Mouse (Mus musculus): Measurements from ENCODE around the gene Hist1h4m.

DNA sequence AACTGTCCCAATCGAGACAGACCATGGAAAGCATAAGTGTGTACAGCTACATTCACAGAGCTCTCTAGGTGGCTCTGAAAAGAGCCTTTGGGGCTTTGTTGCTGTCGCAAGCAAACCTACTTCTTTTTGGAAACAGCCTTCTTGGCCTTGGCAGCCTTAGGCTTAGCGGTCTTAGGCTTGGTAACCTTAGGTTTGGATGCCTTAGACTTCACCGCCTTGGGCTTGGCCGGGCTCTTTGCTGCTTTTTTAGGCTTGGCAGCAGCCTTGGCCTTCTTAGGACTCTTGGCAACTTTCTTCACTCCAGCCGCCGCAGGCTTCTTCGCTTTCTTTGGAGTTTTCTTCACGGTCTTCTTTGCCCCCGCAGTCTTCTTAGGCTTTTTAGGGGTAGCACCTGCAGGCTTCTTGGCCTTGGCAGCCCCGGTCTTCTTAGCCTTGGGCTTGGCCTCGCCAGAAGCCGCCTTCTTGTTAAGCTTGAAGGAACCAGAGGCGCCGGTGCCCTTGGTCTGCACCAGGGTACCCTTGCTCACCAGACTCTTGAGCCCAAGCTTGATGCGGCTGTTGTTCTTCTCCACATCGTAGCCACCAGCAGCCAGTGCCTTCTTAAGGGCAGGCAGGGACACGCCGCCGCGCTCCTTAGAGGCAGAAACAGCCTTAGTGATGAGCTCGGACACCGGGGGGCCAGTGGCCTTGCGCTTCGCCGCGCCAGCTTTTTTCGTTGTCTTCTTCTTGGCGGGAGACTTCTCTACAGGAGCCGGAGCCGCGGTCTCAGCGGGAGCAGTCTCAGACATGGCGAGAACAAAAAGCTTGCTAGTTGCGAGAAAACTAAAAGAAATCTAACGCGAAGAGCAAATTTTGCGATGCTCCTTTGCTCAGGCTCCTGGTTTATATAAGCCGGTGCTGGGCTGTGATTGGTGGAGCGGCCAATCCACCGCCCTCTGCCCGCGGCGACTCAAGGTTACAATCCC lies 31.5 kb upstream of the Hist1h4m start, which contains the start of gene Hist1h1b:
- TF ChIP-seq POLR2A (IDR thresholded peaks at IDR 0.05; ENCODE audit: low read depth, low read length) (no peak; the same call in 1 of the 2 replicates), CTCF (IDR thresholded peaks at IDR 0.05; ENCODE audit: extremely low read depth, insufficient read depth, insufficient read length, insufficient replicate concordance) (no peak)

All from spleen, adult 2 months (tissue).